In genomic region chr7:141032458-141033167, GRCm38 (mm10) we compare ENCODE assay signal across 19 mouse cellular contexts. TPM values are rescaled to one million over a fixed set of nuclear protein-coding genes. Genes with fewer than 3 reads are reported as not detected.
DNase-seq lines count a peak whose midpoint lies in the region; ATAC-seq and TF ChIP-seq lines count a peak whose summit lies in the region.
"Had no signal": no experiment of that assay in that cellular context is flagged by ENCODE, and none has a peak within 500 bp of the region (broad histone marks: within the 10 kb centered on the region; RNA-seq: fewer than 3 reads in every experiment).

No protein-coding gene starts in this region.

- H3K4me1 ChIP-seq in E14TG2a.4 (replicated peaks; ENCODE audit: low read depth, low read length), result peaks cover 66% of the 10 kb centered on the region
- H3K4me1 ChIP-seq in embryonic facial prominence, embryonic 15.5 days, result peaks cover 3% of the 10 kb centered on the region; the same call in 1 of the 2 replicates
- H3K4me1 ChIP-seq in liver, embryonic 14.5 days (replicated peaks; ENCODE audit: control insufficient read depth in 2 of 2, insufficient read depth in 2 of 2, low read length in 1 of 2), result peaks cover under 1 to 5% of the 10 kb centered on the region in 2 experiments
- peaks cover under 1% of the 10 kb centered on the region; the same call in 1 of the 2 replicates for H3K4me1 ChIP-seq in stomach, embryonic 14.5 days (ENCODE audit: control insufficient read depth, insufficient read depth, low read length)
- 0 out of 2 replicates have a peak, but pooled peaks cover 3% of the 10 kb centered on the region for H3K4me1 ChIP-seq in midbrain, embryonic 13.5 days (replicated peaks)
- H3K4me1 ChIP-seq: forebrain, embryonic 12.5 days; heart, embryonic 15.5 days; hindbrain, embryonic 13.5 days had no signal

- no peak for TF ChIP-seq EP300 in liver, embryonic 14.5 days (IDR thresholded peaks at IDR 0.05; ENCODE audit: low read depth)

- no peaks in the 10 kb centered on the region for H3K9me3 ChIP-seq in E14TG2a.4 (ENCODE audit: low read length)
- H3K9me3 ChIP-seq in embryonic facial prominence, embryonic 15.5 days (replicated peaks), result no peaks in the 10 kb centered on the region
- no peaks in the 10 kb centered on the region for H3K9me3 ChIP-seq in liver, embryonic 14.5 days (ENCODE audit: control insufficient read depth, low read length)
- H3K9me3 ChIP-seq in stomach, embryonic 14.5 days (ENCODE audit: control insufficient read depth, low read depth, low read length), result no peaks in the 10 kb centered on the region
- H3K9me3 ChIP-seq in midbrain, embryonic 13.5 days, result no peaks in the 10 kb centered on the region
- H3K9me3 ChIP-seq: forebrain, embryonic 12.5 days; heart, embryonic 15.5 days; hindbrain, embryonic 13.5 days; limb, embryonic 10.5 days had no signal

- no peak for DNase-seq in liver, embryonic 14.5 days (ENCODE audit: low read depth in 3 of 3, low spot score in 3 of 3)
- no peak for DNase-seq in thymus, postnatal 10 days (ENCODE audit: low spot score in 2 of 2)
- DNase-seq in kidney, postnatal 36 days, result no peak
- DNase-seq: cerebellum, adult 9-10 months; gastrocnemius, postnatal 36 days; heart, postnatal 36 days; kidney, adult 2 months; thymus, postnatal 25 days had no signal

- 67% methylated on average over 9 of the region's 9 CpGs for WGBS in embryonic facial prominence, embryonic 15.5 days
- WGBS in liver, embryonic 14.5 days (ENCODE audit: insufficient replicate concordance), result 34% methylated on average over 9 of the region's 9 CpGs
- WGBS in stomach, embryonic 14.5 days, result 67% methylated on average over 9 of the region's 9 CpGs
- whole genome bisulfite sequencing in midbrain, embryonic 13.5 days, result 85% methylated on average over 9 of the region's 9 CpGs

- no peaks in the 10 kb centered on the region for H3K36me3 ChIP-seq in E14TG2a.4 (ENCODE audit: insufficient read depth, low read length)
- H3K36me3 ChIP-seq in embryonic facial prominence, embryonic 15.5 days, result no peaks in the 10 kb centered on the region
- no peaks in the 10 kb centered on the region for H3K36me3 ChIP-seq in liver, embryonic 14.5 days (replicated peaks; ENCODE audit: control insufficient read depth, insufficient read depth, low read depth)
- H3K36me3 ChIP-seq in stomach, embryonic 14.5 days (ENCODE audit: control insufficient read depth, insufficient read depth, low read length), result no peaks in the 10 kb centered on the region
- H3K36me3 ChIP-seq in midbrain, embryonic 13.5 days, result no peaks in the 10 kb centered on the region
- H3K36me3 ChIP-seq: forebrain, embryonic 12.5 days; heart, embryonic 15.5 days; hindbrain, embryonic 13.5 days; limb, embryonic 10.5 days had no signal

- H3K4me3 ChIP-seq in E14TG2a.4 (replicated peaks; ENCODE audit: low read length), result peak overlapping the region; percentile 35; the same call in 1 of the 2 replicates
- H3K4me3 ChIP-seq in embryonic facial prominence, embryonic 15.5 days (replicated peaks), result no peak overlapping the region
- H3K4me3 ChIP-seq in liver, embryonic 14.5 days (ENCODE audit: insufficient read depth in 1 of 2, low read depth in 2 of 2, low read length in 2 of 2), result no peak overlapping the region
- H3K4me3 ChIP-seq in stomach, embryonic 14.5 days (ENCODE audit: low read depth, low read length), result no peak overlapping the region
- no peak overlapping the region for H3K4me3 ChIP-seq in midbrain, embryonic 13.5 days (replicated peaks)
- H3K4me3 ChIP-seq: forebrain, embryonic 12.5 days; heart, embryonic 15.5 days; hindbrain, embryonic 13.5 days; limb, embryonic 10.5 days had no signal

- H3K27me3 ChIP-seq in E14TG2a.4 (ENCODE audit: insufficient read depth, low read length), result no peaks in the 10 kb centered on the region
- H3K27me3 ChIP-seq in embryonic facial prominence, embryonic 15.5 days, result no peaks in the 10 kb centered on the region
- H3K27me3 ChIP-seq in liver, embryonic 14.5 days (ENCODE audit: control insufficient read depth, insufficient read depth, low read length), result no peaks in the 10 kb centered on the region
- H3K27me3 ChIP-seq in stomach, embryonic 14.5 days (ENCODE audit: control insufficient read depth, insufficient read depth, low read length), result no peaks in the 10 kb centered on the region
- H3K27me3 ChIP-seq in midbrain, embryonic 13.5 days, result no peaks in the 10 kb centered on the region
- H3K27me3 ChIP-seq: heart, embryonic 15.5 days; hindbrain, embryonic 13.5 days had no signal

- ATAC-seq in embryonic facial prominence, embryonic 15.5 days (ENCODE audit: insufficient number of reproducible peaks, low FRiP score, low TSS enrichment, low read depth), result peak; percentile 47; the same call in 1 of the 2 replicates
- peak; percentile 74 for ATAC-seq in liver, embryonic 14.5 days (ENCODE audit: insufficient read depth)
- 0 out of 2 replicates have a peak, but pooled peaks have one; percentile 23 for ATAC-seq in stomach, embryonic 14.5 days (ENCODE audit: insufficient number of reproducible peaks, insufficient read depth, low FRiP score, low read depth)
- ATAC-seq in midbrain, embryonic 13.5 days, result no peak
- ATAC-seq: lung, postnatal 0 days had no signal

- no peak overlapping the region for H3K4me2 ChIP-seq in embryonic facial prominence, embryonic 15.5 days (replicated peaks)
- no peak overlapping the region for H3K4me2 ChIP-seq in liver, embryonic 14.5 days (ENCODE audit: low read depth)
- H3K4me2 ChIP-seq in stomach, embryonic 14.5 days (replicated peaks; ENCODE audit: low read depth, low read length), result no peak overlapping the region
- no peak overlapping the region for H3K4me2 ChIP-seq in midbrain, embryonic 13.5 days (replicated peaks)
- H3K4me2 ChIP-seq: forebrain, embryonic 12.5 days; heart, embryonic 15.5 days; hindbrain, embryonic 13.5 days had no signal

- H3K27ac ChIP-seq in embryonic facial prominence, embryonic 15.5 days (replicated peaks), result no peak overlapping the region
- no peak overlapping the region for H3K27ac ChIP-seq in liver, embryonic 14.5 days
- H3K27ac ChIP-seq in stomach, embryonic 14.5 days (ENCODE audit: low read length), result no peak overlapping the region
- H3K27ac ChIP-seq in midbrain, embryonic 13.5 days, result no peak overlapping the region
- H3K27ac ChIP-seq: forebrain, embryonic 12.5 days; heart, embryonic 15.5 days; hindbrain, embryonic 13.5 days; kidney, postnatal 0 days; limb, embryonic 10.5 days had no signal

- no peak overlapping the region for H3K9ac ChIP-seq in embryonic facial prominence, embryonic 15.5 days
- H3K9ac ChIP-seq in liver, embryonic 14.5 days (replicated peaks), result no peak overlapping the region
- H3K9ac ChIP-seq in stomach, embryonic 14.5 days (replicated peaks; ENCODE audit: low read depth, low read length), result no peak overlapping the region
- no peak overlapping the region for H3K9ac ChIP-seq in midbrain, embryonic 13.5 days (replicated peaks)
- H3K9ac ChIP-seq: forebrain, embryonic 12.5 days; heart, embryonic 15.5 days; hindbrain, embryonic 13.5 days had no signal

- TF ChIP-seq CTCF in E14TG2a.4 (conservative IDR thresholded peaks at IDR 0.05; ENCODE audit: low read length), result no peak
- no peak for TF ChIP-seq CTCF in liver, embryonic 14.5 days (IDR thresholded peaks at IDR 0.05; ENCODE audit: low read depth)

RNA-seq across cellular contexts. Expression of gene Gm17387, which starts 3.7 kb away (rescaled TPM):
- polyA plus RNA-seq in embryonic facial prominence, embryonic 15.5 days (2015; fragmentation: Nextera tagmentation; extraction: Ambion mirVana), result not detected in 2 replicates
- not detected in 2 replicates for polyA plus RNA-seq in liver, embryonic 14.5 days (2012; rRNA removed)
- polyA plus RNA-seq in liver, embryonic 14.5 days (2014; fragmentation: Nextera tagmentation; extraction: Ambion mirVana), result not detected in 2 replicates
- polyA plus RNA-seq in stomach, embryonic 14.5 days (2014; fragmentation: Nextera tagmentation; extraction: Ambion mirVana), result not detected in 2 replicates
- polyA plus RNA-seq in midbrain, embryonic 13.5 days (2015; fragmentation: Nextera tagmentation; extraction: Ambion mirVana), result not detected in 2 replicates
- polyA plus RNA-seq: forebrain, embryonic 12.5 days; heart, embryonic 15.5 days; hindbrain, embryonic 13.5 days; kidney, adult 2 months; kidney, postnatal 0 days; limb, embryonic 10.5 days; liver, adult 2 months; lung, postnatal 0 days had no signal

RNA-seq across cellular contexts. Expression of gene Ifitm6, which starts 14.9 kb away (rescaled TPM):
- polyA plus RNA-seq in embryonic facial prominence, embryonic 15.5 days (2015; fragmentation: Nextera tagmentation; extraction: Ambion mirVana), result 2.7 and 2.8 TPM in 2 replicates
- 8.3 and 9.2 TPM in 2 replicates for polyA plus RNA-seq in liver, embryonic 14.5 days (2012; rRNA removed)
- polyA plus RNA-seq in liver, embryonic 14.5 days (2014; fragmentation: Nextera tagmentation; extraction: Ambion mirVana), result 6.0 and 9.6 TPM in 2 replicates
- 2.6 TPM in 1 of 2 replicates, not detected in the other for polyA plus RNA-seq in stomach, embryonic 14.5 days (2014; fragmentation: Nextera tagmentation; extraction: Ambion mirVana)
- 0.51 and 0.54 TPM in 2 replicates for polyA plus RNA-seq in midbrain, embryonic 13.5 days (2015; fragmentation: Nextera tagmentation; extraction: Ambion mirVana)
- polyA plus RNA-seq: forebrain, embryonic 12.5 days; limb, embryonic 10.5 days had no signal

RNA-seq across cellular contexts. Expression of gene Ifitm3, which starts 22.0 kb away (rescaled TPM):
- 197 and 204 TPM in 2 replicates for polyA plus RNA-seq in embryonic facial prominence, embryonic 15.5 days (2015; fragmentation: Nextera tagmentation; extraction: Ambion mirVana)
- 27.8 and 30.8 TPM in 2 replicates for polyA plus RNA-seq in liver, embryonic 14.5 days (2012; rRNA removed)
- 61.5 and 73.5 TPM in 2 replicates for polyA plus RNA-seq in liver, embryonic 14.5 days (2014; fragmentation: Nextera tagmentation; extraction: Ambion mirVana)
- 347 and 377 TPM in 2 replicates for polyA plus RNA-seq in stomach, embryonic 14.5 days (2014; fragmentation: Nextera tagmentation; extraction: Ambion mirVana)
- polyA plus RNA-seq in midbrain, embryonic 13.5 days (2015; fragmentation: Nextera tagmentation; extraction: Ambion mirVana), result 22.6 and 26.2 TPM in 2 replicates

RNA-seq across cellular contexts. Expression of gene B4galnt4, which starts 28.3 kb away (rescaled TPM):
- polyA plus RNA-seq in embryonic facial prominence, embryonic 15.5 days (2015; fragmentation: Nextera tagmentation; extraction: Ambion mirVana), result 12.0 and 15.1 TPM in 2 replicates
- polyA plus RNA-seq in liver, embryonic 14.5 days (2012; rRNA removed), result 0.64 and 0.84 TPM in 2 replicates
- 0.39 and 0.68 TPM in 2 replicates for polyA plus RNA-seq in liver, embryonic 14.5 days (2014; fragmentation: Nextera tagmentation; extraction: Ambion mirVana)
- polyA plus RNA-seq in stomach, embryonic 14.5 days (2014; fragmentation: Nextera tagmentation; extraction: Ambion mirVana), result 8.6 and 10.3 TPM in 2 replicates
- polyA plus RNA-seq in midbrain, embryonic 13.5 days (2015; fragmentation: Nextera tagmentation; extraction: Ambion mirVana), result 44.1 and 48.3 TPM in 2 replicates

RNA-seq across cellular contexts. Expression of gene Pkp3, which starts 45.4 kb away (rescaled TPM):
- 115 and 118 TPM in 2 replicates for polyA plus RNA-seq in embryonic facial prominence, embryonic 15.5 days (2015; fragmentation: Nextera tagmentation; extraction: Ambion mirVana)
- 0.33 and 0.51 TPM in 2 replicates for polyA plus RNA-seq in liver, embryonic 14.5 days (2012; rRNA removed)
- polyA plus RNA-seq in liver, embryonic 14.5 days (2014; fragmentation: Nextera tagmentation; extraction: Ambion mirVana), result 0.36 and 0.80 TPM in 2 replicates
- polyA plus RNA-seq in stomach, embryonic 14.5 days (2014; fragmentation: Nextera tagmentation; extraction: Ambion mirVana), result 20.2 and 21.1 TPM in 2 replicates
- 0.14 and 0.15 TPM in 2 replicates for polyA plus RNA-seq in midbrain, embryonic 13.5 days (2015; fragmentation: Nextera tagmentation; extraction: Ambion mirVana)
